ENCODE assay signal across 20 mouse cellular contexts in the genomic region with DNA sequence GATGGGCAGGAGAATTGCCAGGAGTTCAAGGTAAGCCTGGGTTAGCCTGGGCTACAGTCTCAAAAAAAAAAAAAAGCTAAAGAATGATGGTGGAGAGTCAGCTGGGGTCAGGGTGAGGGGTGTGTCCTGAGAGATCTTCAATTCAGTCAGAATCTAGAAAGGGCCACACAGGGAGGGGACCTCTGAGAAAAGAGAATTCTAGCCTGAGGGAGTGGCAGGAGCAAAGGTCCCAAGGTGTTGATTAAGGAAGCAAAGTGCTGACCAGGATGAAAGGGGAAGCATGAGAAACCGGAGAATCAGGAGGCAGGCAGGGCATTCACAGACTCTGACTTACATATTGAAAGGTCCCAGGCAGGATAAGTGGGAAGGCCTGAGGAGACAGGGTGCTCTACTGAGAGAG.
"Had no signal": no experiment of that assay in that cellular context is flagged by ENCODE, and none has a peak within 500 bp of the region (broad histone marks: within the 10 kb centered on the region; RNA-seq: fewer than 3 reads in every experiment).

No protein-coding gene starts in this region.

- H3K27me3 ChIP-seq: limb, embryonic 13.5 days; liver, embryonic 15.5 days; lung, embryonic 15.5 days had no signal

- H3K9ac ChIP-seq: kidney, embryonic 15.5 days; limb, embryonic 13.5 days; liver, embryonic 12.5 days; liver, embryonic 15.5 days; lung, embryonic 15.5 days; midbrain, embryonic 13.5 days had no signal

- H3K4me1 ChIP-seq: liver, embryonic 12.5 days; liver, embryonic 15.5 days; lung, embryonic 15.5 days had no signal

- H3K9me3 ChIP-seq: kidney, embryonic 15.5 days; limb, embryonic 10.5 days; limb, embryonic 13.5 days; liver, embryonic 15.5 days; lung, embryonic 15.5 days; midbrain, embryonic 10.5 days; midbrain, embryonic 13.5 days had no signal

- H3K4me2 ChIP-seq: kidney, embryonic 15.5 days; limb, embryonic 13.5 days; liver, embryonic 12.5 days; liver, embryonic 15.5 days; lung, embryonic 15.5 days; midbrain, embryonic 13.5 days had no signal

- H3K4me3 ChIP-seq: kidney, embryonic 15.5 days; limb, embryonic 10.5 days; limb, embryonic 13.5 days; liver, embryonic 12.5 days; liver, embryonic 15.5 days; lung, embryonic 15.5 days; megakaryocyte, embryonic 14.5 days; midbrain, embryonic 10.5 days; midbrain, embryonic 13.5 days had no signal

- H3K36me3 ChIP-seq: kidney, embryonic 15.5 days; limb, embryonic 13.5 days; liver, embryonic 12.5 days; liver, embryonic 15.5 days; lung, embryonic 15.5 days; midbrain, embryonic 13.5 days had no signal

- DNase-seq: kidney, adult 11 months; kidney, adult 8-10 months; kidney, postnatal 10 days; kidney, postnatal 36 days; liver; lung, adult 18-20 months; lung, postnatal 10 days; lung, postnatal 36 days; right cerebral cortex, postnatal 14 days; thymus, postnatal 25 days had no signal

- H3K27ac ChIP-seq: kidney, embryonic 15.5 days; limb, embryonic 13.5 days; liver, embryonic 12.5 days; liver, embryonic 15.5 days; lung, embryonic 15.5 days; midbrain, embryonic 13.5 days had no signal

- ATAC-seq: liver, embryonic 12.5 days; midbrain, embryonic 13.5 days; midbrain, embryonic 16.5 days had no signal
